Mouse (Mus musculus) B cell, adult 2 months (primary cell): ENCODE results near the gene Ncor2.
"Not testable (repeated sequence)": the region's sequence is repeated elsewhere in the genome, so short reads cannot be mapped to it uniquely, and the experiment has no call there.

ENCODE experiments used
- DNase-seq, 2 experiments: peaks; one replicate each; pipeline ENCODE4 v3.0.0; 2022

The Ncor2 gene

DNA sequence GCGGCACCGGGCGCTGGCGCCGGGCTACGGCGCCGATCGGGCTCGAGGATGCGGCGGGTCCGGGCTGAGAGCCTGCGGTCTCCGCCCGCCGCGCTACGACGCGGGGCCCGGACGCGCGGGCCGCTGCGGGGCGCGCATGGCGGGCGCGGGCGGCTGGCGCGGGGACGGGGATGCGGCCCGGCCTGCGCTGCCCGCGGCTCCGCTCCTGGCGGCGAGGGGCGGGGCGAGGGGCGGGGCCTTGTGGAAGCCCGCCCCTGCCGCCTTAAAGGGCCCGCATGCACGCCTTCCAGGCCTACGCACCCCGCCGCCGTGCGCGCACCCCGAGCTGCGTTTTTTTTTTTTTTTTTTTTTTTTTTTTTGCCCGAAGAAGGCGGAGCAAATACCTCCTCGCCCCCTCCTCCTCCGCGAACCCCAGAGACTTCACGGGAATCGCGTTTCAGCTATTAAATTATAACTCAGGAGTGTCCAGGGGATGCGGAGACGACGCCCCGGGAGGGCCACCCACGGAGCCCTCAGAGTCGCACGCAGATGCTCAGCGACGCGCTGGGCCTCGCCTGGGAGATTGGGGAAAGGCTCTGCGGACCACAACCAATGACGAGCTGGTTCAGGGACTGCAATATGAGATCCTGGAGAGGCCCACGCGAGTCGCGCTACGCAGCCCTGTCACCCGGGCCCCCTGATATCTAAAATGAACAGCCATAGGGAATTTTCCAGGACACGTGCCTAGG lies at the start of gene Ncor2:
Ncor2 (minus strand) TSS at position 213 of the 728 bp plus-strand sequence.
- peak; percentile 82 to 85 for DNase-seq

DNA sequence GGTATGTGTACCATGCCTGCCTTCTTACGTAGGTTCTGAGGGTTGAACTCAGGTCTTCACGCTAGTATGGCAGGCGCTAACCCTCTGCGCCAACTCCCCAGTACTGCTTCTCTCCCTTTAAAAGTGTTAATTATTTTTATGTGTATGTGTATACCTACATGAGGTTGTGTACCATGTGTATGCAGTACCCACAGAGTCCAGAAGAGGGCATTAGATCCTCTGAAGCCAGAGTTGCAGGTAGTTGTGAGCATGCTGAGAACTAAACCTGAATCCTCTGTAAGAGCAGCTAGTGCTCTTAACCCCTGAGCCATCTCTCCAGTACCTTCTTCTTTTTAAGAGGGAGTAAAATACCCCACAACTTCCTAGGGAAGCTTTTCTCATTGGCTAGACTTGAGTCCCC lies 48.7 kb upstream of the Ncor2 start:
- DNase-seq: no peak

DNA sequence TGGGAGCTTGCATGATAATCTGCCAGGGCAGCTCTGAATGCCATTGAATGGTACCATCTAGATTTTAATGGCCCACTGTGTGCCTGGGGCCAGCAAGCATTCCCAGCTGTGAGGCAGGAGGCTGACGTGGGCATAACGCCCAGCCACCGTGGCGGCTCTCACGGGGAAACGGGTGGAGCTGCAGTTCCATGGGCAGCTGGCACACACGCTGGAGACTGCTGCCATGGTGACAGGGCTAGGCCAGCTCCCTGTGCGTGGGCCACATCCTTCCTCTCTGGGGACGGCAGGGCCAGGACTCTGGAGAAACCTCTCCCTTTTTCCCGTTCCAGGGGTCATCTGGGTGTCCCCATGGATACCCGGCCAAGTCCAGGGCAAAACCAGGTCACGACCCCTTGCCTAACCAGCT lies 47.2 kb upstream of the Ncor2 start:
- DNase-seq: no peak

DNA sequence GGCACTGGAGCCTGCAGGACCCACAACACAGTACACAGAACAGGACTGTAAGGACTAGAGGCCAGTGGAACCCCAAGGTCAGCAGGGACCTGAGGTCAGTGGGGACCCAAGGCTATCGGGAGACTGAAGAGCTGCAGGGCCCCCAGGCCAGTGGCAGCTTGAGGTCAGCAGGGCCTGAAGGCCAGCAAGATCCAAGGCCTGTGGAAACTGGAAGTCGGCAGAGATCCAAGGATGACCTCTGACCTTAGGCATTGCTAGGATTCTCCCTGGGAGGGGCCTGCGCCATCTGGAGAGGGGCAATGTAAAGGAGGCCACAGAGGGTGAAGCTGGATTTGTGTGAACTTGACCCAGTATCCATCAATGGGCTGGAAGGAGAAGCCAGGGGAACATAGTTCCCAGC lies 45.9 kb upstream of the Ncor2 start:
- no peak for DNase-seq

DNA sequence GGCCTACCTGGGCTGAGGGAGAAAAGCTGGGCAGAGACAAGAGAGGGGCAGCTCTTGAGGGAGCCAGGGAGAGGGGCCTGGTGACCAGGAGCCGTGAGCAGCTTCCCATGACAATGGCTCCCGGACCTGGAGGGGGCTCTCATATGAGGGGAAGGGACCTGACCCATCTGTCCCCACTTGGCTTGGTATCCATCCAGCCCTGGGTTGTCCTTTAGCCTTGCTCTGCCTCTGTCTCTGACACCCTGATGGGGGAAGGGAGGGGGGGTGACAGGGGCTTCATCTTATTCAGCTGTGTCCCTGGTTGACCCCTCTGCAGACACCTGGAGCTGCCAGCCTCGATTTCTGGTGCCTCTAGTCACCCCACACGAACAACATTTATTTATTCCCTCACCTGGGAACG lies 44.9 kb upstream of the Ncor2 start:
- no peak for DNase-seq

DNA sequence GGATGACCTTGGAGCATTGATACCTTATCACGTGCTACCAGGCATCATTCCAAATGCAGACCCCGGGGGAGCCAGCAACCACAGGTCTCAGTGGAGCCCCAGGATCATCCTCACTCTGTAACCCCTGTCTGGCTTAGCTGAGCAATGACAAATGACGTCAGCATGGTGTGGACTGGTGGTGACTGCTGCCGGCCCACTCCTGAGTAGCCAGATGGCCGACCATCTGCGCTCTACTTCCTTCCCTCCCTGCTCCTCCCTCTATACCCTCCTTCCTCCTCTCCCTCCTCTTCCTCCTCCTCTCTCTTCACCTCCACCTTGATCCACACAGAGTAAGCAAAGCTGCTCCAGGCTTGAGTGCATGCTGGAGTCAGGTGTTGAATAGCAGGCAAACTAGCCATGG lies 43.7 kb upstream of the Ncor2 start:
- no peak for DNase-seq

DNA sequence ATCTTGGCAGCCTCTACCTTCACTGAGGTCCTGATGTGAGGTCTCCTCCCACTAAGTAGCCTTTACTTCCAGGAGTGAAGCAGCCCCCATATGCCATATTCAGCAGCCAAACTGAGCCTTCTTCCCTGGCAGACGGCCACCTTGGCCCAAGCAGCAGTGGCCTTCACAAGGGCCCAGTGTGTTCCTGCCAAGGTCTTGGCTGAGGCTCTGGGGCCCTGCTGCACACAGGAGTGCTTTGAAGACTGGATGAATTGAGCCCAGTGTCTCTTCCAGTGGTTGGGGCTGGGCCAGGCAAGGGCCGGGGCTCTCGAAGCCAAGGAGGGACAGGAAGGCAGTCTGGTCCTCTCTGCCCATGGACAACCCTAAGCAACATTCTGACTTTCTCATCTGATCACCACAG lies 42.8 kb upstream of the Ncor2 start:
- no peak for DNase-seq

DNA sequence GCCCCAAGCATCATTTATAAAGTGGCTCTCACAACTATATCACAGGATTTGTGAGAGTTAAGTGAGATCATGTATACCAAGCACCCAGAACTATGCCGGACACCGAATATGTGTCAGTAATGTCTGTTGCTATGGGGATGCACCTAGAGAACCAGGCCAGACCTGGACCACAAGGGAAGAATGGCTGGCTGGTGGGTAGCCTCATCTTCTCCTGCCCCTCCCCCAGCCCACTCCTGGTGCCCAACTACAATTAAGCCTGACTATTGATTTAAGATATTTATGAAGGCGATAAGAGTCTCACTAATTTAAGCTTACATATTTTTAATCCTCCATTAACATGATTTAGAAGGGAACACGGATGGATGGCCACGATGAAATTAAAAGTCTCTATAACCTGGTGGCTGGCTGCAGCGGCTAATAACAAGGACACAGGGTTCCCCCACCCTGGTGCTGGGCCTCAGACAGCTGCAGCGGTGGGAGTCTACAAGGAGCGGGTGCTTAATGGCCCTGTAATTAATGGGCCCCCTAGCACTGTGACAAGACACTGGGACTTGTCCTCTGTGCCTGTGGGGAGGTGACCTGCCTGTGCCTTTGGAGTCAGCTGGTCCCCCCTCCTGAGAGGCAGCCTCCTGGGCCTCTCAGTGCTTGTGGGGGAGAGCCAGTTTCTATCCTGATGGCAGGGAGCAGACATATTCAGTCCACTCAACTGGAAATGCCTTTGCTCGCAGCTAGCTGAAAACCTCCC lies 38.6 kb upstream of the Ncor2 start:
- DNase-seq: no peak

DNA sequence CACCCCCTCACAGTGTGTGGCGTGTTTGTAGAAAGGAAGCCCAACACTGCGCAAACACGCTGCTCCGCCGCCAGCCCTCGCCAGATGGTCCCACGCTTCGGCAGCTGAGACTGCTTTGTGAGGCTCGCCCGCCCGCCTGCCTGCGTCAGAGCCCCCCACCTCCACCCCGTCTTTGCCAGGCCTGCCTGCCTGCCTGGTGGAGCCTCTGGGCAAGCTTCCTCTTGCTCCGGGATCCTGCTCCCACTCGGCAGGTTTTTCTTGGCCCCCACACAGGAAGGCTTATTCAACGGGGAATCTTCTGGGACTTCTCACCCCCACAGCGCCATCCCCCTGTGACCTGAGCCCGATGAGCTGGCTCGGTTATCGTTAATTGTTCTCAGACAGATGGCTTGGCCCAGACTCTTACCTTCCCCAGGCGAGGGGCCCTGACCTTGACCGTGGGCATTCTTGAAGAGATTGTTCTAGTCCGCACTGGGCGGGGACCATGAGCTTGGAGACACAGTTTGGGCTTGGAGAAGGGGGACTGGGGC lies 37.0 kb upstream of the Ncor2 start:
- peak; percentile 30 to 40 for DNase-seq

DNA sequence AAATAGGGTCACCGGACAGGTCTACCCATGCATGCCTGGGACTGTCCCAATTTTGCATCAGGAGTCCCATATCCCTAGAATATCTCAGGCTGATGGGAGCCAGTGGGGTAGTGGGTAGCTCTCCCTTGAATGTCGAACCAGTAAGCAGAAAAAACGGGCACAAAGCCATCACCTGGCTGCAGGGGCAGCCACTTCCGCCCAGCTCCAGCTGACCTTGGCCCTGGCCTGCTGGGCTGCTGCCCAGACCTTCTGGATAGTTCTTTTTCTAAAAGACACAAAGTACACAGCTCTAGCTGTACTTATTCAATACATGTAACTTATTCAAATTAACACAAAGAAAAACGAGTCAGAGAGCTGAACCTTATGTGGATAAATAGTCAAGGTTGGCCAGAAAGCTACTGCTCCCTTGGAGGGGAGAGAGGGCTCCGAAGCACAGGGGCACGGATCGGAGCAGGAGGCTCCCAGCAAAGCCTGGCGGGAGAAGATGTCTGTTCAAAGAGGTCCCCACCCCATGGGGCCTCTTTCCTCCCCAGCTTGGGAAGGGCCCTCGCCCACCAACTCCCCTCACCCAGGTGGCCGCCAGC lies 36.4 kb upstream of the Ncor2 start:
- DNase-seq: no peak

DNA sequence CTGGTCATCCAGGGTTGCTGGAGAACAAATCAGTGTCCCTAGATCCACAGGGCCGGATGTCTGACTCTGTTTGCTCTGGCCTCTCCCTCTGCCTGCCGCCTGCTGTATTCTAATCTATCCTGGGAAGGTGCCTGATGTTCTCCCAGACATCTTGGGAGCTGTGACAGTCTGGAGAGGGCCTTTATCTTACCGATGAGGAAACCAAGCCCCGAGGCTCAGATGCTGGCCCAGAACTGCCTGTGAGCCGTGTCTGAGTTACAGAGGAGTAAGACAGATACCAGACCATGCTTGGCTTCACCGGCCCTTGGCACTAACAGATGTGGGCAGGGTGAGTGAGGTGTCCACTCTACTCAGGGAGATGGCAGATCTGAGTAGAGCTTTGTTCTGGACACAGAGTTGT lies 35.0 kb upstream of the Ncor2 start:
- no peak for DNase-seq

DNA sequence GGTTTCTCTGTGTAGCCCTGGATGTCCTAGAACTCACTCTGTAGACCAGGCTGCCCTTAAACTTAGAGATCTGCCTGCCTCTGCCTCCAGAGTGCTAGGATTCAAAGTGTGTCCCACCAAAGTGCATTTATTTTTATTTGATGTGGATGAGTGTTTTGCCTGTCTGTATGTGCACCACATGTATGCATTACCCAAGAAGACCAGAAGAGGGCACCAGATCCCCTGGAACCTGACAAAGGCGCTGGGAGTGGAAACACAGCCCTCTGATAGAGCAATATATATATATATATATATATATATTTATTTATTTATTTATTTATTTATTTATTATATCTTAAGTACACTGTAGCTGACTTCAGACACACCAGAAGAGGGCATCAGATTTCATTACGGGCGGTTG lies 25.9 kb upstream of the Ncor2 start:
- DNase-seq: peak; percentile 31 to 32

DNA sequence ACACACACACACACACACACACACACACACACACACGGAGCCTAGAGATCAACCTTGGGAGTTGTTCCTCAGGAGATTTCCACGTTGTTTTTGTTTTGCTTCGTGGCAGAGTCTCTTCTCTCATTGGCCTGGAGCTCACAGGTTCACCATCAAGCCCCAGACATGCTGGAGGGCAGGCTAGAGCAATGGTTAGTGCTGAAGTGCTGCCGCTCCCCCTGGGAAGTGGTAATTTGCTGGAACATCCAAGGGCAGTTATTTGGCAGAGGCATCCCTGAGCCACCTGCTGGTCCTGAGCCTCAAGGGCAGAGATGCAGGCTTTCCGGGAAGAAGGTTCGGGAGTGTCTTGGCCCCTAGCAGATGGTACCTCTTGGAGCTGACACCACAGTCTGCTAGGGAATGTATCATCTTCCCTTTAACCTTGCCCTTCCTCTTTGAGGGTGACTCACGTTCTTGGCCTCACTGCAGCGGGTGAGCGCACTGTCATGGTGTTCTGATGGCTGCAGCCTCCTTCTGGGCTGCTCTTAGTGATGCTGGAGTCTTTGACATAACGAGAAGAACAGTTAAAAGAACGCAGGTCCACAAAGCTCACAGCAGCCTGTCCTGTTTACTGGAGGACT lies 25.3 kb upstream of the Ncor2 start:
- no peak for DNase-seq

DNA sequence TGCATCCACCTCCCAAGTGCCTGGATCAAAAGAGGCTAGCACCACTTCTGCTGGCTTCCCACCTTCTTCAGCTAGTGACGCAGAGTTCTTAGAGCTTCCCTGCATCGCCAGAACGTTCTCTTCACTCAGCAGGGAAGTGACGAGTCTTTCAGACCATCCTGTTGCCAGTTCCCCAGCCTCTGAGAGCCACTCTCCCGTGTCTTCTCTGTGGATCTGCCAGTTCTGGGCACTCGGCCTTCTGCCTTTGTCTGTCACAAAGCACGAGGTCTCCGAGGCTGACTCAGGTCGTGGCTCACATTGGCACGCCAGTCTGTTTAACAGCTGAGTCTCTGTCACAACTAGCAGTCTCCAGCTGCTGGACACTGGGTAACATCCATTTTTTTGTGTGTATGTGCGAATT lies 24.7 kb upstream of the Ncor2 start:
- DNase-seq: no peak

DNA sequence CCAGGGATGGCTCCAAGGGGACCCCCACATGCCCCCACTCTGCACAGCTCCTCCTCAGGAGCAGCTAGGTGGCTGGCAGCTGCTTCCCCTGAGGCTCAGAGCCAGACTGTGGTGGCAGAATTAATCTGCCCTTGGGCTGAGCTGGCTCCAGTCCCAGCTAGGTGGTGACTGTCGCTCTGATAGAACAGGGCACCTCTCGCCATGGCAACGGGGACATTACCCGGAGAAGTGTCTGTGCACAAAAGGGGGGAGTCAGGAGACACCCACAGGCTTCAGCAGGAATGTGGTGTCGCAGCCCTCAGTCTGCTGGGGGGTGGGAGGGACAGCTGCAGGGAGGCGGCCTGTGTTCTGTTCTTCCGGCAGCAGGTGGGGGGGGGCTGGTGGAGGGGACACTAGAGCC lies 24.1 kb upstream of the Ncor2 start:
- no peak for DNase-seq

DNA sequence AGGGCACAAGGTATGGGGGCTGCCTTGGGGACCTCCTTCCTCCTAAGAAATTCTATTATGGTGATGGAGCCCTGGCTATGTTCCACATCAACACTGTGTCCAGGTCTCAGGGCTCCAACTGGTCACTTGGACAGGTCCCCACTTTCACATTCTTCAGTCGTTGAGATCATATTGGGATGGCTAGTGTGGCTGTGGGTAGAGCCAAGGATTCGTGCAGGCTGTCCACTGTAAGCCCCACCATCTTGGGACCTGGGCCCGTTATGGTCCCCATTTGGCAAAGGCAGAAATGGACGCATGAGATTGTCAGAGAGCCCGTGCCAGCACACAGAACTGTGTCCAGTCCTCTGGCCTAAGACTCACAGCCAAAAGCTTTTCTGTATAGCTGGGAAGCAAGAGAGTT lies 23.1 kb upstream of the Ncor2 start:
- DNase-seq: no peak

DNA sequence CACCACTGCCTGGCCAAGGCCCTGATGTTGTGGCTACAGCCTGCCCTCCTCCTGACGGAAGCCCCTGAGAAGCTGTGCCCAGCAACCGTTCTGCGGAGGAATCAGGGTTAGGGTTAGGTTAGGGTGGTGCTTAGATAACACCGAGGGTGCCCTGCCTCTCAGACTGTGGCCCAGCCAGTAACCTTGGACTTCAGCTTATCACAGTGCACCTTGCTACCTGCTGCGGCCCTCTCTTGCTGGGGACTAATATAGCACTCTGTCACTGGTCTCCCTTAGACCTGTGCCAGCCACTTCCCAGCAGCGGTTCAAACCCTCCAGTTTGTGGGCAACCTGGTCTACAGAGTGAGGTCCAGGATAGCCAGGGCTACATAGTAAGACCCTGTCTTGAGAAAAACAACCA lies 20.1 kb upstream of the Ncor2 start:
- no peak for DNase-seq

DNA sequence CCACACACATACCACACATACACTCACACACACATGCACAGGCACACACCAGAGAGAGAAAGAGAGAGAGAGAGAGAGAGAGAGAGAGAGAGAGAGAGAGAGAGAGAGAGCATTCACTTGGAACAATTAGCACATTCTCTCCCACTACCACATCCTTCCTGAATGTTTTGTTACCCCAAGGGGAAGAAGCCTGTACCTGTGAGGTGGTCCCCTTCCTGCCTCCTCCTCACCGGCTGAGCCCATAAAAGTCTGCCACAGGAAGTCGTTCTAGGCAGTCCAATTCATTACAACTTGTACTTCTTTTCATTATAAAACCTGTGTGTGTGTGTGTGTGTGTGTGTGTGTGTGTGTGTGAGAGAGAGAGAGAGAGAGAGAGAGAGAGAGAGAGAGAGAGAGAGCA lies 18.3 kb upstream of the Ncor2 start:
- DNase-seq: not testable (repeated sequence)

DNA sequence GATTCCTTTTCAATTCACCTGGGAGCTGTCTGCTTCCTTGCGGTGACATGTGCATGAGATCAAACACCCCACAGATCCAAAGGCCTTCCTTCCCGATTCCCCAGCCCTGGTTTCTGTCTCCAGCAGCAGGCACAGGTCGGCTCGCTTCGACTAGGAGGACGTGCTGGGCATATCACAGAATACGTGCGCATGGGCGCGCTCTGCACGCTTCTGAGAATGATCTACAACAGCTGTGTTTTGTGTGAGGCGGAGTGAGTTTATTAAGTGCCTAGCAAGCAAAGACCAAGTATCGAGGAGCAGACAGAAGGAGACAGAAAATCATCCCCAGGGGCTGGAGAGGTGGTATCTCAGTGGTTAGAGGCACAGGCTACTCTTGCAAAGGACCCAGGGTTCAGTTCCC lies 17.0 kb upstream of the Ncor2 start:
- DNase-seq: no peak

DNA sequence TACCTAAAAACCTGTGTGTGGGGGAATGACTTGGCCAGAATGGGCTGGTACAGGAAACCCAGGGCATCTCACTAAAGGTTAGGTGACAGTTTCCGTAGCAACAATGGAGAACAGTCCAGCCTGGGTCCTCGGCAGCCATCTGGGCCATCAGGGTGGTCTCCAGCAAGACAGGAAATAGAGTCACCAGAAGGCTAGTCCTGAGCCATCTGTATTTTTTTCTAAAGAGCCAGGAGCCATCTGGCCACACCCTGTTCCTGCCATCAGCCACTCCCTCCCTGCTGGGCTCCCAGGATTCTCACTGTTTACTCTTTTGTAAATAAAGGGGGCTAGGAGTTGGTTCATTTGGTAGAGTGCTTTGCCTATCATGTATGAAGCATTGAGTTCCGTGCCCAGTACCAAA lies 16.1 kb upstream of the Ncor2 start:
- no peak for DNase-seq

DNA sequence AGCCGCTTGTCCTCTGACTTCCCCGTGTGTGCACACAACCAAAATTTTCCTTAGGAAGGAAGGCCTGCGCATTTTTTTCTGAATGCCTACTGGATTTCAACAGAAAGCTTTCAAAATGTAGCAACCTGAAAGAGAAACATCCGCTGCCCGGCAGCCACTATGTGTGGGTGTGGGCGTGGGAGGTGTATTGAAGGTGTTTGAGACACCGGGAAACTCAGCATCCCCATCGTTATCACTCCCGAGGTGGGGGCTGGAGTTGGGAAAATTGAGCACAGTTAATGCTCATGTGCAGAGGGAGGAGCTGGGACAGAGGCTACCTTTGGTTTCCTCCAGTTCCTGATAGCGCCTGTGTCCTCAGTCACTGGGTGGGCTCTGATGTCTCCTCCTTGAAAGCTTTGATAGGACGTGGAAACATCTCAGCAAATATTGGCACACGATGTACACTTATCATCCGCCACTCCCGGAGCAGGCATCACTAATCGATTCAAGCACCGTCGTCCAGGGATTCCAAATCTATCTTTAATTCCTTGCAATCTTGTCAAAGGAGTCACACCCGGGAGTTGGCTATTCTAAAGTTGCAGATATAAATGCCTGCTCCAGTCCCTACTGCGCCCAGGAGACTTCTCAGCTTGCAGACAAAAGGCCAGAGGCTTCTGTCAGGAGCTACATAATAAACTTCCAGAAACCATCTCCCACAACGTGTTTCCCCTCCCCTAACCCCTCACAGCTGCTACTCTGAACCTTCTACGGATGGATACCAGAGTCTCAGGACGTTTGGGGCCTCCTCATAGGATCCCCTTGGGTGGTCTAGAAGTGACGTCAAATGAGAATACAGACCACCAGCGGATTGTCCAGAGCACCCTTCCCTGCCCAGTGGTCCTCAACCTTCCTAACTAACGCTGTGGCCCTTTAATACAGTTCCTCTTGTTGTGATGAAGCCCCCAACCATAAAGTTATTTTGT lies 14.7 kb upstream of the Ncor2 start:
- DNase-seq: no peak

DNA sequence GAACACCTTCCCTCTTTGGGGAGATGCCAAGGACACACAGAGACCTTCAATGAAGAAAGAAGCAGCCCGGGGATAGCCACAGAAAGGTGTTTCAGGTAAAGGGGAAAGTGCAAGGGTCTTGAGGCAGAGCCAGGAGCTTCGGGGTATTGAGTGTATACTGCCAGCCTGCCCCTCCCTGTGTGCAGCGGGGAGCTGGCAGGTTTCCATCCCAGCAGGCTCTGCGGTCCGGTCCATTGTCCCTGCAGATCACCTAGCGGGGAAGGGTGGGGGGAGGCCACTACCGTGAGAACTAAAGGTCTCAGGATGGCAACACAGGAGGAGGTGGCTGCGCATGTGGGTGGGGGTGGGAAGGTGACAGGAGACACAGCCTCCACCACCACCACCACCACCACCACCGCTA lies 12.6 kb upstream of the Ncor2 start:
- no peak for DNase-seq
